Mouse (Mus musculus) brain, adult 2 months (tissue): ENCODE data around the gene 4930544G11Rik.
A peak's percentile ranks its signal among the peaks of the same experiment; 100 is the strongest.

ENCODE experiments used
- DNase-seq: peaks from one replicate; pipeline ENCODE4 v3.0.0; 2011; ENCODE audit warnings: low read depth, low spot score

Gene 4930544G11Rik

GRCm38 (mm10) chr6:65952309-65952708 lies at the start of gene 4930544G11Rik:
Gene 4930544G11Rik (plus strand): TSS chr6:65952609.
- DNase-seq = no peak

- no peak for DNase-seq
Observed at GRCm38 (mm10) chr6:65906657-65907182, 45.7 kb upstream of the 4930544G11Rik start.

- peak; percentile 31 for DNase-seq
Observed at GRCm38 (mm10) chr6:65915421-65915820, 37.0 kb upstream of the 4930544G11Rik start.

- DNase-seq = no peak
Observed at GRCm38 (mm10) chr6:65921703-65922102, 30.7 kb upstream of the 4930544G11Rik start.

- DNase-seq = peak; percentile 20
Observed at GRCm38 (mm10) chr6:65923501-65924084, 28.8 kb upstream of the 4930544G11Rik start.

- DNase-seq = peak; percentile 16
Observed at GRCm38 (mm10) chr6:65925737-65926333, 26.6 kb upstream of the 4930544G11Rik start.

- no peak for DNase-seq
Observed at GRCm38 (mm10) chr6:65930523-65930922, 21.9 kb upstream of the 4930544G11Rik start.

GRCm38 (mm10) chr6:65932776-65933175 lies 19.6 kb upstream of the 4930544G11Rik start:
- DNase-seq = no peak

- DNase-seq = peak; percentile 2
Observed at GRCm38 (mm10) chr6:65933177-65933576, 19.2 kb upstream of the 4930544G11Rik start.

GRCm38 (mm10) chr6:65935566-65936281 lies 16.7 kb upstream of the 4930544G11Rik start:
- DNase-seq = no peak

GRCm38 (mm10) chr6:65950492-65950891 lies 1.9 kb upstream of the 4930544G11Rik start:
- peak; percentile 81 for DNase-seq

GRCm38 (mm10) chr6:65969386-65970111 lies 17.1 kb downstream of the 4930544G11Rik start:
- DNase-seq = peak; percentile 35

GRCm38 (mm10) chr6:65970410-65970809 lies 18.0 kb downstream of the 4930544G11Rik start:
- DNase-seq = no peak

- DNase-seq = no peak
Observed at GRCm38 (mm10) chr6:65992081-65992480, 39.7 kb downstream of the 4930544G11Rik start.

GRCm38 (mm10) chr6:65998343-65998742 lies 45.9 kb downstream of the 4930544G11Rik start:
- DNase-seq = no peak
